Mouse (Mus musculus) MN1 (cell line): Measurements from ENCODE around the gene Galt.
A peak's percentile ranks its signal among the peaks of the same experiment; 100 is the strongest.

ENCODE experiments used
- DNase-seq: peaks from one replicate; pipeline ENCODE4 v3.0.0-alpha.2; 2016; ENCODE audit warnings: low spot score

Galt gene

GRCm38 (mm10) chr4:41754797-41755337 is at the start of gene Galt:
Gene Galt, plus strand, starts transcription at chr4:41755228.
- peak; percentile 66 for DNase-seq

- peak; percentile 35 for DNase-seq
These were observed 48.9 kb upstream of the Galt start for GRCm38 (mm10) chr4:41705922-41706754.

DNA sequence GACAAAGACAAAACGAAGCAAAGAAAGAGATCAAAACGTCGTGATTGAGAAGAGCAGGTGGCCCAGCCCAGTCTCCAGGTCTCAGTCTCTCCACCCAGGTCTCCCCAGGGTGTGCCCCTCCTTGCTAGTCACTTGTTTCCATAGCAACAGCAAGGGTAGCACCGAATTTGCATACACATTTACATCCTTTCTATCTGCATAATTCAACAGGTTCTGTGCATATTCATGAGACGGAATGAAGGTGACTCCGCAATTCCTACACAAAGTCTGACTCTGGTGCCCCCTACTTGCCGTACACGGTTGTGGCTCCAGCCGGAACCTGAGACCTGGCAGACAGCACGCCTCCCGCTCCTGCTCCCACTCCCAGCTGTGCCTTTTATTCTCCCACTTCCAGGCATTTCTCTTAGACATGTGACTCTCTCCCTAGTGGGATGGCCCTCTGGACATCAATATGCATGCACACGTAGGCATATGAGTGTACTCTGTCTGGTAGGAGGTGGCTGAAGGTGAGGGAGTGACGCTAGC is 48.0 kb upstream of the Galt start:
- DNase-seq: peak; percentile 87

DNA sequence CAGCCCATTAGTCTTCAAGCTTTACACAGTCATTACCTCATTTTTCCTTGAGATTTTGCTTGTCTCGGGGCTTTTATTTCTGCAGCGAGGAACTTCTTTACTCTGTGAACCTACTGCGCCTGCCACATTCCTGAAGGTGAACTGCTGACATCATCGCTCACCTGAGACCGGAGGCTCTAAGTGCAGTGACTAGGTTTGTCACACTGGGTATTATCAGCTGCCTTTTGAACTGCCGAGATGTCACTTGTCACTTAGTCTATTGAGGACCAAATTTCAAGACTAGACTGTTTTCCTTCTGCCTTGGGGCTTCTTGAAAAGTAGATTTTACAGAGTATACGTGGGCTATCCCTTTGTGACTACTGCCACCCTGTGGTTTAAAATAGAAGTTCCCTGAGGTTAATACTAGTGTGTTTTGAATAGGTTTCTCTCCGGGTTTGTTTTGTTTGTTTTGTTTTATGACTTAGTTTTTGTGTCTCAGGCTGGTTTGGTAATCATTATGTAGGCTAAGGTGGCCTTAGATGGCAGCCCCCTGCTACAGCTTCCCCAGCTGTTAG is 46.8 kb upstream of the Galt start:
- peak; percentile 78 for DNase-seq

- DNase-seq: no peak
These were observed 44.8 kb upstream of the Galt start for GRCm38 (mm10) chr4:41710229-41710628.

DNA sequence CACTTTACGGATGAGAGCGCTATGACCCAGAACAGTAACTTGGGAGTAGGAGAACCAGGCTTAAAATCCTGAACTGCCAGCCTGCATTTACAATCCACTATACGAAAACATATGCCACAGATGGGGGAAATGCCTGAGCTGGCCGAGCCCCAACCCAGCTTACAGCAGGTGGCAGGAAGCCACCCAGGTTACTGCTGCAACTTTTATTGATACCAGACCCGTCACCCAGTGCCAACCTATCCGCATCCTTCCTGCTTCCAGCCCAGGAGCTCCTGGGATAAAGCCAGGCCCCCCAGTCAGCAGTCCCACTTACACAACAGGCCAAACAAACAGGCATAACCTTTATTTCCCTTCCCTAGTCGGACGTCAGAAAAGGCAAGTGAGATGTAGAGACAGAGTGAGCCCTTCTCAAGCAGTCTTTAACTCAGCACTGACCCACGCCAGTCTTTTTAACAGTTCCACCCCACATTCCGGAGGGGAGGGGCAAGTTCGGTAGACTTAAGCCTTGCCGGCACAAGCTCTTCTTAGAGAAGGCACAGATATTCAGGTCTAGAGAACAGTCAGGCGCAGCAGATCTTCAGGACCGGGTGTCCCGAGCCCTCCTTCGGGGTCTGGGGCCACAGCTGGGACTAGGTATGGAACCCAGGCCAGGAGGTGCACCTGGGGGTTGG is 43.2 kb upstream of the Galt start:
- DNase-seq: no peak

DNA sequence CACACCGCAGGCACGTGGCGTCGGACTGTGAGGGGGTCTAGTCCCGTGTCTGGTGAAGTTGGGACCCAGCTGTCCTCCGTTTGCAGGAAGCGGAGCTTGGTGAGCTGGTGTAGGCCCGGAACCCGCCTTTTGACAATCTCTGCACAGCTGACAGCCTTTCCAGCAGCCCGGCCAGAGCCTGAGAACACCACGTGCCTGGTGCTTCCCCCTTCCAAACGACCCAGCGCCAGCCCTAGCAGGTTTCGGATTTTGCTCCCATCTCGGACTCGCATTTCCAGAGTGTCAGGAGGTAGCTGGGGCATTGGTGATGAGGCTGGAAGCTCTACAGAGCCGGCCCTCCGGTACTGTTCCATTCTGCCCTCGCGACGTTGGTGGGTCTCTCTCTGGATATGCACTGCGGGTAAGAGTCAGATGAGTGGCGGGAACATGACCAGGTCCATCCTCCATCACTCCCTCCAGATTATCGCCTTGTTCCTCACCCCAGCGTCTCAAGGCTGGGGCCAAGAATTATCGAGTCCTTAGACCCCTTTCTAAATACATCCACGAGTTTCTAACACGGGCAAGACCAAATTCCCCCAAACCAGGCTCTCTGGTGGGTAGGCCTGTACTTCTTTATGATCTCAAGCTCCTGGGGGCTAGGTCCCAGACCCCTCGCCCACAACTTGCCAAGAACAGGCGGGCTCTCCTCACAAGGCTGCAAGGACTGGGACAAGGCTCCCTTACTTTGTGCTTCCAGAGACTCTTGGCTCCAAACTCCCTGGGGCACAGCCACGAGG is 42.4 kb upstream of the Galt start:
- DNase-seq: no peak

DNA sequence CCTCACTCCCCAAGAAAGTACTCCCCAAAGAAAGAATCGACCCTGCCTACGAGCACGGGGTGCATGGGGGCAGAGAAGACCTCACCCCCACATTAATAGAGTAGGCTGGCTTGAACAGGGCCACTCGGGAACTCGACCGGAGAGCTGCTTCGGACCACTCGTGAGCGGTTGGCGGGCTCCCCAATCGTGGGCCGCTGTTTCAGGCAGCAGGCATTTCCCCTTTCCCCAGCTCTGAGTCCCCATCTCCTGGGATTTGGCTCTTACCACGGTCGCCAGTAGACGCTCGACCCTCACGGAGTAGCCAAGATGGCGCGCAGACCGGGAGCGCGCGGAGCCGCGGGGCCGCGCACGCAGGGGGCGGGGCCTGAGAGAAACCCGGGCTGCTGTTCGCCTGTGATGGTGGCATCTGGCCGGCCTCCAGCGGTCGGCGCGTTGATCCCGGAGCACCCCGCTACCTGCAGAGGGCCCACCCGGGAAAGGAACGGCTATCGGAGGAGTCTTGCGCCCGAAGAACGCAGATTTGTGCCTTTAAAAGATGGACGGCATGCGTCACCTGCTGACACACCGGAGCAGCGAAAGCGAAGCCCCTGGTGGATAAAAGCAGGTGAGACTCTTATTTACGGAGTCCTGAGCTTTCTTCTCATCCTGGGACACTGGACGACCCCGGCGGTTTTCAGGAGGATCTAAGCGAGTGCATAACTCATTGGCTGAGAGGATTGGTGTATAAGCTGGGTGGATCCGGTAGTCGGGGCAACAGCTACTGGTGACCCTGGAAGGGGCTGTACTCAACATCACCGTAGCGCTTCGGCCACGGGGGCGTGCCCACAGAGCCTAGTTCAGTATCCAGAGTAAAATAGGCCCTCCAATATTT is 41.6 kb upstream of the Galt start, which contains the start of gene Rpp25l:
Rpp25l (minus strand) TSS at position 338 of the 871 bp plus-strand sequence.
- peak; percentile 75 for DNase-seq

DNA sequence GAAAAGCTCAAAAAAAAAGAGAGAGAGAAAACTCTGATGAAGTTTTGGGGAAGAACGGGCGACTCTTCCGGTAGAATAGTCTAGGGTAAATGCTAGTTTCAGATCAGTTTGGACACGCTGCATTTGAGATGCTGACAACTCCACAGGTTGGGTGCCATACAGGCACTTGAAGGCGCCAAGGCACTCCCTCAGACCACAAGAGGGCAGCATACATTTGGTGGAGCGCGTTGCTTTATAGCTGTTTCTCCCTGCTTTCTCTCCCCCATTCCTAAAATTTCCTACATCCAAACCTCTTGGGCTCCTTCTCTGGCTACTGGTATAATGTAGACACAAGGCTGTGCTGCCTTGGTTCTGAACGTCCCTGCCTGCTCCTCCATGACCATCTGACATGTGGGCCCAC is 40.8 kb upstream of the Galt start:
- DNase-seq: peak; percentile 71

DNA sequence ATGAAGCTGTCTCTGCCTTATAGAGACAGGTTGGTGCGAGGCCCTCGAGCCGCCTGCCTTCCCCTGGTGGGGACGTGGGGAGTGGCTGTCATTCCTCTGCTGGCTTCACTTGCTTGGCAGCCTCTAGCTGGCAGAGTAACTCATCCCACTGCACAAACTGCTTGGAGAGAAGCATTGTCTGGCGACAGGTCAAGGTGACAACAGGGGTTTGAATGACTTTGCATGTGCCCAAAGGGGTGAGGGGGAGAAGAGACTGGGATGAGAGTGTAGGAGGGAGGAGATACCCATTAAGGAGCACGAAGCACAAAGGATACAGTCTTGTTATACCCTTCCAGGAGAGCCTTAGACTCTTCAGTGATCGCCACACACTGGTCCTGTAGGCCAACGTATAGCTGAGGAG is 39.9 kb upstream of the Galt start:
- no peak for DNase-seq

- DNase-seq: peak; percentile 33
These were observed 39.4 kb upstream of the Galt start for GRCm38 (mm10) chr4:41715596-41715995.

DNA sequence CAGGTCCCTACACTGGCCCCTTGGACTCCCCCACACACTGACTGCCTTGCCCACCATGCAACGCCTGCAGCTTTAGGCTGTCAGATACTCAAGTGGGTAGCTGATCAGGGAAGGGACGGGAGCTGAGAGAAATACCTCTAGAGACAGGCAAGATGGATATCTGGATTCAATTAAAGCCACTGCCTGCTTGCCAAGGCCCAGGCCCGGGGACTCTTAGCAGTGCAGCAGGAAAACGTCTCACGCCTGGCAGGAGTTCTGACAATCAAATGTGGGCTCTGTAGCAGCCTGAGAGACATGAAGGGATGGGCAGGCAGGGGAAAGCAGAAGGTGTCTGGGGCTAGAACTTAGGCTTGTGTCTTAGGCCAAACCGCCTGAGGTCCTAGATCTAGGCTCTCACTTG is 38.2 kb upstream of the Galt start:
- DNase-seq: peak; percentile 79

DNA sequence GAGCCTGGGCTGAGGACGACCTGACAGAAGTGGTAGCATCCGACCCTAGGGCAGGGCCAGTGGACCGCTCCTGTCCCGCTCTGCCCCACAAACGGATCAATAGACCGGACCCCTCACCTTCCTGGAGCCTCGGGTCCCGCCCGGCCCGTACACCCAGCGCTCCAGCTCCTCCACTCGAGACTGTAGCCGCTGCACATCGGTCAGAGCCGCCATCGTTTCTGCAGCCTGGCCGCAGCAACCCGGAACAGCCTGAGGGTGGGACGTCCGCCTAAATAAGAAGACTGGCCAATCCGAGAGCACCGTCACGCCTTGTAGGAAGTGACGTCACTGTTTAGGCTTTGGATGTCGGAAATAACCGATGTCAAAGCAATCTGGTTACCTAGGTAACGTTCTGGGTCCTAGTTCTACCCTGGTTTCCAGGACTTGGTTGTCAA is 32.1 kb upstream of the Galt start, which contains the start of gene Dctn3:
Dctn3 (minus strand) TSS at position 253 of the 434 bp plus-strand sequence.
- peak; percentile 95 for DNase-seq

- DNase-seq: no peak
These were observed 28.0 kb upstream of the Galt start for GRCm38 (mm10) chr4:41726826-41727621.

GRCm38 (mm10) chr4:41731052-41731765 is 23.8 kb upstream of the Galt start, which contains the start of gene Arid3c:
Gene Arid3c, minus strand, starts transcription at chr4:41731142.
- peak; percentile 53 for DNase-seq

DNA sequence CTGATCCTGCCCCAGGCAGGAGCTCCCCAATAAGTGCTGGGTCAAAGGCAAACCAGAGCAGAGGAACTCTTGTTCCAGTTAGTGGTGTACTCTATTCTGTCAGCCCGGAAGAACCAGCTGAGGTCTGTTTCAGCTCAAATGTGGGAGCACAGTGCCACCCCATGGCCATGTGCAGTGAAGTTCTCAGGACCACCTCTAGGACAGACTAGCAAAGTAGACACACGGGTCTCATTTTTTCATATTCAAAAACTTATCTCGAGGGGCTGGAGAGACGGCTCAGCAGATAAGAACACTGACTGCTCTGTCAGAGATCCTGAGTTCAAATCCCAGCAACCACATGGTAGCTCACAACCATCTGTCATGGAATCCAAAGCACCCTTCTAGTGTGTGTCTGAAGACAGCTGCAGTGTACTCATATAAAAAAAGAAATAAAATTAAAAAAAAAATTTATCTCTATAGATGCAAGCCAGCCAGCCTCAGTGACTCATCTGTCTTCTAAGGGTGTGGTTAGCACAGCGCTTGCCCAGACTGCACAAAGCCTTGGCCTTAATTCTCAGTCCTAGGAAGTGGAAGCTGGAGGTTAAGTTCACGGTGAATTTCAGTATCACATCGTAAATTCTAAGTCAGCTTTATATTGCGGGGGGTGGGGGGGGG is 17.3 kb upstream of the Galt start:
- peak; percentile 78 for DNase-seq

DNA sequence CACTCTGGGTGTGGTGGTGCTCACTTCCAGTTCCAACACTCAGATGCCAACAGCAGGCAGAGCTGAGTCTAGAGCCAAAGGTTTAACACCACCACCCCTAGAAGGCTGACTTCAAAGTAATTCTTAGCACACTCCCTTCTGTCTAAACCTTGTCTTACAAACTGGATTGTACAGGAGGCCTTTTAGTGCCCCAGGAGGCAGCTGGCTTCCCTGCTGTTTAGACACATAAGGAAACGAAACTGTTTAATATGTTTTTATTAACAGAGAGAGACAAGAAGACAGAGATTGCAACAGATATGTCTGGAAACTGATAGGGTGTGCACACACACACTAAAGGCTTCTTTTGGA is 16.8 kb upstream of the Galt start:
- no peak for DNase-seq

DNA sequence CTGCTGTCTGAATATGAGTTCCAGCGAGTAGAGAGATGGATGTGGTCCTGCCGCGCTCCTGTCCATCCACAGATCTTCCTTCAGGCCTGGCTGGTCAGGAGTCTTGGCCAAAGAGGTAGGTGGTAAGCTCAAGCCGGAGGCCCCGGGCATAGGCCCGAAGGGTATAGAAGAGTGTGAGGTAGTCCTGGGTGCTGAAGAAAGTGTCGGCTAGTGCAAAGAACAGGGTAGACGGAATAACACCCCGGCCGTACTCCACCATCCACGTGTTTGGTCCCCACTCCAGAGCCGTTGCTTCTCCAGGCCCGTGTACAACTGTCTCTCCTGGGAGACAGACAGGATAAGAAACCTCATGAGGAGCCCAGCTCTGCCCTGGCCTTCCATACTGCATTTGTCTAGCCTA is 15.8 kb upstream of the Galt start:
- no peak for DNase-seq
